Mouse (Mus musculus) midbrain, embryonic 15.5 days (tissue): ENCODE results near the gene Sdc1. TPM values are rescaled to one million over a fixed set of nuclear protein-coding genes. Genes with fewer than 3 reads are reported as not detected.

Experiments
- ATAC-seq: fragments of 200-750 bp; cut with Nextera tagmentation; replicated peaks from 2 replicates; pipeline ENCODE4 v1.8.0; 2017; ENCODE audit warnings: moderate TSS enrichment
- H3K27ac ChIP-seq: fragments of 300-500 bp; sonication (generic); 2 replicates; pipeline ENCODE4 v1.5.1; 2015; ENCODE audit warnings: mild to moderate bottlenecking, inconsistent platforms
- H3K27me3 ChIP-seq: fragments of 300-500 bp; sonication (generic); replicated peaks from 2 replicates; pipeline ENCODE4 v1.6.1; 2015; ENCODE audit warnings: inconsistent platforms
- H3K36me3 ChIP-seq: fragments of 300-500 bp; sonication (generic); replicated peaks from 2 replicates; pipeline ENCODE4 v1.6.1; 2015; ENCODE audit warnings: inconsistent platforms
- H3K4me1 ChIP-seq: fragments of 300-500 bp; sonication (generic); 2 replicates; pipeline ENCODE4 v1.6.1; 2015; ENCODE audit warnings: inconsistent platforms
- H3K4me2 ChIP-seq: fragments of 300-500 bp; sonication (generic); 2 replicates; pipeline ENCODE4 v1.6.1; 2015; ENCODE audit warnings: inconsistent platforms, mild to moderate bottlenecking, moderate library complexity
- H3K4me3 ChIP-seq: fragments of 300-500 bp; sonication (generic); 2 replicates; pipeline ENCODE4 v1.5.1; 2015; ENCODE audit warnings: mild to moderate bottlenecking, inconsistent platforms
- H3K9ac ChIP-seq: fragments of 300-500 bp; sonication (generic); 2 replicates; pipeline ENCODE4 v1.6.1; 2015; ENCODE audit warnings: mild to moderate bottlenecking, inconsistent platforms
- H3K9me3 ChIP-seq: fragments of 300-500 bp; sonication (generic); 2 replicates; pipeline ENCODE4 v1.6.1; 2016; ENCODE audit warnings: inconsistent platforms
- WGBS: fragments of 180-500 bp; shearing (Covaris S2); methylation state at CpG from one replicate; pipeline ENCODE4 v1.1.7; 2015; ENCODE audit warnings: mixed read lengths; 5-methylcytosine and 5-hydroxymethylcytosine counted together
- polyA plus RNA-seq: library from polyadenylated mRNA; unstranded; fragments of >200 nt; fragmentation: Nextera tagmentation; extraction: Ambion mirVana; gene quantifications from 2 replicates; pipeline ENCODE4 v1.2.1, GENCODE M21; 2015

The Sdc1 gene
- polyA plus RNA-seq, 1 experiment from 2014 or later = 19.1 TPM

DNA sequence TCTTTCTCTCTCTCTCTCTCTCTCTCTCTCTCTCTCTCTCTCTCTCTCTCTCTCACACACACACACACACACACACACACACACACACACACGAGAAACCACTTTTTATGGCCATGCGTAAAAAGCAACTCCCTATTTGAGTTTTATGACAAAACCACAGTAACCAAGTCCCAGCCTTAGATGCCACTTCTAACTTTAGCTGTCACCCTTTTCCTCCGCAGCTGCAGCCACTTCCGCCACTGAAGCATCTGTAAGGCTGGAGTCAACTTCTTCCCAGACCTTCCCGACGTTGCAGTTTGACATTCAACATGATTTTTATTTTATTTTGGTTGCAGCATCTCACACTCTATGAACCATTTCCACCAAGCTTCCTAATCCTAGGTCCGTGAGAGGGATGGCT, 71.6 kb downstream of the Sdc1 start:
- no peak overlapping the region for H3K4me3 ChIP-seq
- H3K36me3 ChIP-seq = no peaks in the 10 kb centered on the region
- no peak for ATAC-seq
- no peaks in the 10 kb centered on the region for H3K27me3 ChIP-seq
- H3K9me3 ChIP-seq = no peaks in the 10 kb centered on the region
- no peak overlapping the region for H3K27ac ChIP-seq
- H3K9ac ChIP-seq = no peak overlapping the region
- WGBS = 84% methylated on average over 7 of the region's 7 CpGs
- H3K4me1 ChIP-seq = peaks cover 3% of the 10 kb centered on the region; the same call in 1 of the 2 replicates
- H3K4me2 ChIP-seq = no peak overlapping the region

Other genes with a start within 250 kb of the Sdc1 start
- gene Slc7a15, start 172.3 kb upstream of the Sdc1 start, polyA plus RNA-seq = not detected in 2 replicates
- gene Pum2, start 97.2 kb upstream of the Sdc1 start, polyA plus RNA-seq = 50.0 and 51.1 TPM in 2 replicates
- gene Laptm4a, start 150.3 kb downstream of the Sdc1 start, polyA plus RNA-seq = 171 and 181 TPM in 2 replicates
- gene Matn3, start 176.6 kb downstream of the Sdc1 start, polyA plus RNA-seq = 0.19 TPM in 1 of 2 replicates, not detected in the other
- gene Wdr35, start 202.6 kb downstream of the Sdc1 start, polyA plus RNA-seq = 23.1 and 24.0 TPM in 2 replicates